Mouse (Mus musculus) brain, embryonic 14.5 days (tissue): ENCODE measurements at regions not wholly inside any gene's neighbourhood (a gene's known extent, or its start where the extent isn't known, plus 50 kb on each side); places are given as distances from the start of the nearest gene placed in this dataset.

Experiments
- DNase-seq: peaks from one replicate; pipeline ENCODE4 v3.0.0-alpha.2; 2011; ENCODE audit warnings: low read depth
- CTCF ChIP-seq: fragments of 200-500 bp; IDR thresholded peaks from 2 replicates; pipeline ENCODE4 v1.5.1; 2012; ENCODE audit warnings: inconsistent platforms, mild to moderate bottlenecking, moderate library complexity, borderline replicate concordance; ENCODE audit not compliant: insufficient read depth, insufficient read length; ENCODE audit errors: extremely low read depth
- POLR2A ChIP-seq: fragments of 200-500 bp; IDR thresholded peaks from 2 replicates; pipeline ENCODE4 v1.6.1; 2012; ENCODE audit warnings: mild to moderate bottlenecking, inconsistent platforms, borderline replicate concordance; ENCODE audit not compliant: poor library complexity, insufficient read depth, insufficient read length, severe bottlenecking; ENCODE audit errors: extremely low read depth

DNA sequence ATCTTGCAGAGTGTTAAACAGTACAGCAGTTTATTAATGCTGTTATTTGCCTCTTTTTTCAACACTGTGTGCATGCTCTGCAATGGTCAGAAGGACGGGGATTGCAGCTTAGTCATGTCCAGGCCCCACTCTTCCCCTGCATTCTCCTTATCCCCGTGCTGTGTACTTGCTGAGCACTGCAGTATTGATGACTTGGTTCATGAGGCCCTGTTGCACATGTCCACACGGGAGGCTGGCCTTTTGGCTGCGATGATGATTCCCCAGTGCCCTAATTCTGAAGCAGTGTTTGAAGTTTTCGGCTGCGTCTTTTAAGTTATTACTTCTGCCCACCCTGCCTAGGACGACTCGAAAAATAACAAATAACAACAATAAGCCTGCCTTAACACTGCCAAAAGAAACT, 750.7 kb downstream of the Inhba start:
- no peak for TF ChIP-seq POLR2A
- TF ChIP-seq CTCF = no peak
- DNase-seq = peak; percentile 63

- TF ChIP-seq POLR2A = no peak
- peak; percentile 92 for DNase-seq
These were observed 751.3 kb downstream of the Inhba start for GRCm38 (mm10) chr13:16762727-16763512.

GRCm38 (mm10) chr13:16763746-16764145, 752.1 kb downstream of the Inhba start:
- no peak for TF ChIP-seq POLR2A
- peak; percentile 76; the same call in 1 of the 2 replicates for TF ChIP-seq CTCF
- DNase-seq = peak; percentile 80

DNA sequence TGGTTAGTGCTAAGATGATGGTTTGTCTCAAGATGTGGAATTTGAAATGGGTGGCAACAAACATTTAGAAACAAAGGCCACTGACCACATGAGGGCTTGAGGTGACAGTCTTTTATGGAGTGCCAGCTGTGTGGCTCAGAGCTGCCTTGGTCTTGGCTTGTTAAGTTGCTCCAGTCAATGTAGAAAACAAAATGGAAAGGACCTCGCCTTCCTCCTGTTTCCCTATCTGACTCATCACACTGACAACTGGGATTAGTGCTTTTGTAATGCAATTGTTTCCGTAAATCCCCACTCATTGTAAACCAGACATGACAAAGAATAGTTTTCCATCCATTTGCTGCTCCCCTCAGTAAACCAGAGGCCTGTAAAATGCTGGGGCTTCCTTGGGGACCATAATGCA, 757.8 kb downstream of the Inhba start:
- DNase-seq = no peak
- no peak for TF ChIP-seq CTCF

DNA sequence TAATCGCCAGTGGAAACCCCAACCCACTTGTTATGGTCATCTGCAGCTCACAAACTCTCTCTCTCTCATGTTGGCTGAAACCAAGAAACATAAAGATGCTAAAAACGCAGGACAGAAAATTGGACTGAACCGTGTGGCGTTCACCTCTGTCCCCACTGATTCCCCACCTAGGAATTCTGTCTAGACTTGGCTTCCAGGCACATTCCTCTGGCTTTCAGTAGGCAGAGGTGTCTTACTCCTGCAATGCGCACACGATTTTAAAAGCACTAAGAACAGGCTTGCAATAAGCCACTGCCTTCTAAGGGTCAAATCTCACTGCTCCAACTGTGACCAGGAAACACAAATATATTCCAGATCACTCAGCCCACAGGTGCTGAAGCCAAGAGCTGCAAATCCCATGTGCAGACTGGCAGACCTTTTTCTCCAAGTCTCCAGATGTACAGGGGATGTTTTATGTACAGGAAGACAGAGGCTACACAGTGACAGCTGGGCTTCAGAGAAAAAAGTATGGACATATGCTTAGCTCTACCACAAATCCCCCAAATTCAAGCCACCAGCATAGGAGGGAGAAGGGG, 758.3 kb downstream of the Inhba start:
- no peak for DNase-seq
- no peak for TF ChIP-seq CTCF
- TF ChIP-seq POLR2A = no peak

DNA sequence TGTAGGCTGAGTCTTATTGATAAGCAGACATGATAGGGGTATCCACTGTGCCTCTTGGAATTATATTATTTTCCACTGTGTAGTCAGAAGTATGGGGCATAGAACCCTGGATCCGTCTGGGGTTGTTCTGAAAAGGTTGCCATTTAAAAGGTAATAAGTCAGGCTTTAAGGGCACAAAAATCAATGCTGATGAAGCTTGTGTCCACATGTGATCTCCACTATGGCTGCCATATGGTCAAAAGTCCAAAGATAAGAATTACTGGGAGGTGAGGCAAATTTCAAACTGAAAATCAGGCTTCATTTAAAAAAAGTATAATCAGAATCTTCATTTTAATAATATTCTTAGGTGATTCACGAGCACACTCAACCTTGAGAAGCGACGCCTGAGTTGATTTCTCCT, 760.2 kb downstream of the Inhba start:
- TF ChIP-seq POLR2A (no peak), CTCF (no peak)
- DNase-seq = no peak

GRCm38 (mm10) chr13:16805560-16805959, 793.9 kb downstream of the Inhba start:
- DNase-seq = peak; percentile 15
- no peak for TF ChIP-seq POLR2A
- no peak for TF ChIP-seq CTCF
